Mouse (Mus musculus): ENCODE data around the gene Cdhr2. TPM values are rescaled to one million over a fixed set of nuclear protein-coding genes. Genes with fewer than 3 reads are reported as not detected.

Gene Cdhr2
- polyA plus RNA-seq, 1 experiment, result 0.23 TPM

GRCm38 (mm10) chr13:54748190-54748589, 46.9 kb downstream of the Cdhr2 start:
- TF ChIP-seq CTCF (IDR thresholded peaks at IDR 0.05; ENCODE audit: borderline replicate concordance, insufficient read depth, low read depth, low read length), result no peak
- TF ChIP-seq POLR2A (IDR thresholded peaks at IDR 0.05; ENCODE audit: borderline replicate concordance, insufficient read depth, low read length), result no peak
- Histone ChIP-seq H3K27ac (ENCODE audit: insufficient read depth, low read length) (peak overlapping the region; percentile 70), H3K4me1 (ENCODE audit: control insufficient read depth, insufficient read depth, low read length) (peaks cover 49% of the 10 kb centered on the region), H3K4me3 (replicated peaks; ENCODE audit: insufficient read depth, low read depth, low read length) (peak overlapping the region; percentile 42), H3K27me3 (ENCODE audit: control insufficient read depth, insufficient read depth, low read length) (no peaks in the 10 kb centered on the region)
- DNase-seq, result peak in 1 of 2 experiments; percentile 53
- WGBS, result 13% methylated on average over 8 of the region's 8 CpGs

GRCm38 (mm10) chr13:54748721-54749060, 47.4 kb downstream of the Cdhr2 start:
- H3K4me1 ChIP-seq (ENCODE audit: control insufficient read depth, insufficient read depth, low read length), result peaks cover 52% of the 10 kb centered on the region
- H3K27ac ChIP-seq (ENCODE audit: insufficient read depth, low read length), result peak overlapping the region; percentile 70
- 8% methylated on average over 10 of the region's 10 CpGs for WGBS
- no peaks in the 10 kb centered on the region for H3K27me3 ChIP-seq (ENCODE audit: control insufficient read depth, insufficient read depth, low read length)
- peak overlapping the region; percentile 99 for H3K4me3 ChIP-seq (replicated peaks; ENCODE audit: insufficient read depth, low read depth, low read length)
- peak in 1 of 2 experiments; percentile 64 for DNase-seq
- TF ChIP-seq CTCF (IDR thresholded peaks at IDR 0.05; ENCODE audit: borderline replicate concordance, insufficient read depth, low read depth, low read length) (no peak), POLR2A (IDR thresholded peaks at IDR 0.05; ENCODE audit: borderline replicate concordance, insufficient read depth, low read length) (no peak)

- WGBS, result 1% methylated on average over 62 of the region's 100 CpGs
- peak; percentile 85 to 86 for DNase-seq
- peak overlapping the region; percentile 85 for H3K27ac ChIP-seq (ENCODE audit: insufficient read depth, low read length)
- peak overlapping the region; percentile 99 for H3K4me3 ChIP-seq (replicated peaks; ENCODE audit: insufficient read depth, low read depth, low read length)
- H3K27me3 ChIP-seq (ENCODE audit: control insufficient read depth, insufficient read depth, low read length), result no peaks in the 10 kb centered on the region
- TF ChIP-seq POLR2A (IDR thresholded peaks at IDR 0.05; ENCODE audit: borderline replicate concordance, insufficient read depth, low read length) (peak; percentile 33), CTCF (IDR thresholded peaks at IDR 0.05; ENCODE audit: borderline replicate concordance, insufficient read depth, low read depth, low read length) (no peak)
- peaks cover 58% of the 10 kb centered on the region for H3K4me1 ChIP-seq (ENCODE audit: control insufficient read depth, insufficient read depth, low read length)
Measured at GRCm38 (mm10) chr13:54749061-54749863, 48.0 kb downstream of the Cdhr2 start.

- Histone ChIP-seq H3K27me3 (ENCODE audit: control insufficient read depth, insufficient read depth, low read length) (no peaks in the 10 kb centered on the region), H3K4me3 (replicated peaks; ENCODE audit: insufficient read depth, low read depth, low read length) (peak within 1 kb of the TSS; percentile 99), H3K27ac (ENCODE audit: insufficient read depth, low read length) (peak within 1 kb of the TSS; percentile 85), H3K4me1 (ENCODE audit: control insufficient read depth, insufficient read depth, low read length) (peaks cover 58% of the 10 kb centered on the region)
- DNase-seq, result peak; percentile 73 to 75
- no peak for TF ChIP-seq POLR2A (IDR thresholded peaks at IDR 0.05; ENCODE audit: borderline replicate concordance, insufficient read depth, low read length)
- no peak for TF ChIP-seq CTCF (IDR thresholded peaks at IDR 0.05; ENCODE audit: borderline replicate concordance, insufficient read depth, low read depth, low read length)
- WGBS, result 3% methylated on average over 29 of the region's 29 CpGs
Measured at GRCm38 (mm10) chr13:54749864-54750411, 48.7 kb downstream of the Cdhr2 start, which contains the start of gene Gprin1. Gene Gprin1, minus strand, starts transcription at chr13:54749874.

- H3K4me3 ChIP-seq (replicated peaks; ENCODE audit: insufficient read depth, low read depth, low read length), result no peak overlapping the region
- H3K27ac ChIP-seq (ENCODE audit: insufficient read depth, low read length), result no peak overlapping the region
- peaks cover 57% of the 10 kb centered on the region for H3K4me1 ChIP-seq (ENCODE audit: control insufficient read depth, insufficient read depth, low read length)
- H3K27me3 ChIP-seq (ENCODE audit: control insufficient read depth, insufficient read depth, low read length), result no peaks in the 10 kb centered on the region
- TF ChIP-seq CTCF (IDR thresholded peaks at IDR 0.05; ENCODE audit: borderline replicate concordance, insufficient read depth, low read depth, low read length), result no peak
- TF ChIP-seq POLR2A (IDR thresholded peaks at IDR 0.05; ENCODE audit: borderline replicate concordance, insufficient read depth, low read length), result no peak
- no peak for DNase-seq
- 64% methylated on average over 8 of the region's 8 CpGs for WGBS
Measured at GRCm38 (mm10) chr13:54750699-54751098, 49.4 kb downstream of the Cdhr2 start.

- no peak for TF ChIP-seq POLR2A (IDR thresholded peaks at IDR 0.05; ENCODE audit: borderline replicate concordance, insufficient read depth, low read length)
- TF ChIP-seq CTCF (IDR thresholded peaks at IDR 0.05; ENCODE audit: borderline replicate concordance, insufficient read depth, low read depth, low read length), result no peak
- WGBS, result 14% methylated on average over 10 of the region's 10 CpGs
- Histone ChIP-seq H3K27me3 (ENCODE audit: control insufficient read depth, insufficient read depth, low read length) (no peaks in the 10 kb centered on the region), H3K27ac (ENCODE audit: insufficient read depth, low read length) (peak overlapping the region; percentile 60), H3K4me1 (ENCODE audit: control insufficient read depth, insufficient read depth, low read length) (peaks cover 55% of the 10 kb centered on the region), H3K4me3 (replicated peaks; ENCODE audit: insufficient read depth, low read depth, low read length) (no peak overlapping the region)
- peak; percentile 69 to 77 for DNase-seq
Measured at GRCm38 (mm10) chr13:54752656-54753055, 51.4 kb downstream of the Cdhr2 start.

- WGBS, result 65% methylated on average over 6 of the region's 6 CpGs
- Histone ChIP-seq H3K4me1 (ENCODE audit: control insufficient read depth, insufficient read depth, low read length) (peaks cover 48% of the 10 kb centered on the region), H3K4me3 (replicated peaks; ENCODE audit: insufficient read depth, low read depth, low read length) (no peak overlapping the region), H3K27ac (ENCODE audit: insufficient read depth, low read length) (no peak overlapping the region), H3K27me3 (ENCODE audit: control insufficient read depth, insufficient read depth, low read length) (no peaks in the 10 kb centered on the region)
- no peak for DNase-seq
- TF ChIP-seq CTCF (IDR thresholded peaks at IDR 0.05; ENCODE audit: borderline replicate concordance, insufficient read depth, low read depth, low read length) (no peak), POLR2A (IDR thresholded peaks at IDR 0.05; ENCODE audit: borderline replicate concordance, insufficient read depth, low read length) (no peak)
Measured at GRCm38 (mm10) chr13:54753733-54754132, 52.5 kb downstream of the Cdhr2 start.

Measured in cerebellum, adult 2 months (tissue).